Mouse (Mus musculus) v-Abl transformed pro-B cells (cell line): ENCODE results near the gene Epb41l2.

Source experiments
- in situ Hi-C, 2 experiments: fragments of 400-800 bp; cut with MboI; formaldehyde crosslinking; loops; one replicate each; pipeline ENCODE4 v1.15.1; 2025; ENCODE audit not compliant: unreplicated experiment in 2 of 2

Gene Epb41l2

DNA sequence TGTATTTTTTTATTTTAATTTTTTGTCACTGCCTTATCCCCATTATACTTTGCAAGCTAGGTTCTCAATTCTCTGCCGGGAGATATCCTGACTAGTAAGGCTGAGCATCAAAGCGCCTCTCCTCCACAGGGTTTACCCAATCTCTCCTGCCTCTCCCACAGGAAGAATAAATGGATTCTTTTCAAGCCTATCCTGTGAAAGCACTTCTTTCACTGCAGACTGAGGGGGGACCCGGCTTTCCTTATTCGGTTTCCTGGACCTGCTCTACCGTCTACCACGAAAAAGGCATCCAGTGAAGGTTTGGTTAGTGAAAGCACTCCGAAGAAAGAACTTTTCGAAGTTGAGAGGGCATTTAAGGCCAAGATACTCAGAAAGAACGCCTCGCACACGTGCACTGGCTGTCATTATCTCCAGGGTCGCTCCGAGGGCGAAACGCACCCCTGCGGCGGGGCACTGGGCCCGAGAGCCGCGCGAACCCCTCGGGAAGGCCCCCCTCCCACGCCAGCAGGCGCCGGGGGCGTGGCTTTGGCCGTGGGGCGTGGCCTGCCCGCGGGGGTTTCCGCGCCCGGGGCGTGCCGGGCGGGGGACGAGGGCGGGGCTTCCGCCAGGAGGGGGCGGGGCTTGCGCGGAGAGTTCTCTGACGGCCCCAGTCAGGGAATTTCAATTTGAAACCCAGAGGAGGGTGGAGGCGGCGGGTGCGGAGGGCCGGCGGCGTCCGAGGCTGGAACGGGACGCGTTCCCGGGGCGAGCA lies at the start of gene Epb41l2:
Epb41l2 (plus strand) TSS at position 591 of the 751 bp plus-strand sequence.
- in situ Hi-C loops: loop anchor here in 1 of 2 experiments (10.0 kb wide), 1 partner anchor 65 kb away; no protein-coding TSS in a partner anchor

DNA sequence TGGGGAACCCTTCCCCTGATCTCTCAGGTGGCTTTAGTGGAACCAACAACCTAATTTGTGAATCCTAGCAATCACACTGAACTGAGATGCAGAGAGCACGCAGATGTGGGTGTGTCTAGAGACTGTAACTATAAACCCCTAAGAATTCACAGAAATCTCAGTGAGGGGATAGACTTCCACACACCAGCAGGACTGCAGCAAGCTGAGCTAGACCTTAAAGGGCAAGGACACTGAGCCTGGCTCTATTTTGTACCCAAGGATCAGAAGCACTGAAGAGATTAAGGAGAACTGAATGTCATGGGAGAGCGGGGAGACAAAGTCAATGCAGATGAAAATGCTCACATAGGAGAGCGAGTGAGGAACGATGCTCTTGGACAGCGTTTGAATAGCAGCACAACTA lies 49.6 kb upstream of the Epb41l2 start:
- in situ Hi-C loops: loop anchor here (5.0 kb wide), 1 partner anchor 37 kb away; no protein-coding TSS in a partner anchor

DNA sequence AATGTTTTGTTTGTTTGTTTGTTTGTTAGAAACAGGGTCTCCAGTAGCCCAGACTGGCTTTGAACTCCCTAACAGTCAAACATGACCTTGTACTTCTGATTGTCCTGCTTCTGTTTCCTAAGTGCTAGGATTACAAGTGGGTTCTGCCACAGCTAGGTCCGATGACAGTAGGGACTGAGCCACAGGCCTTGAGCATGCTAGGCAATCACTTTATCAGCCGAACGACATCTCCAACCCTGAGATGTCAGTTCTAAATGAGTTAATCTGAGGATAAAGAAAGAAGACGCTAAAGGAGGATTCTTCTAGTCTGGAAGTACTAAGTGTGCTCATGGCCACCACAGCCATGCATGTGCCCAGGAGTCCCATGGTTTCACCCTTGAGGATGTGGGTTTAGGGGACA lies 48.9 kb upstream of the Epb41l2 start:
- in situ Hi-C loops: loop anchor here (5.0 kb wide), 1 partner anchor 37 kb away; no protein-coding TSS in a partner anchor

DNA sequence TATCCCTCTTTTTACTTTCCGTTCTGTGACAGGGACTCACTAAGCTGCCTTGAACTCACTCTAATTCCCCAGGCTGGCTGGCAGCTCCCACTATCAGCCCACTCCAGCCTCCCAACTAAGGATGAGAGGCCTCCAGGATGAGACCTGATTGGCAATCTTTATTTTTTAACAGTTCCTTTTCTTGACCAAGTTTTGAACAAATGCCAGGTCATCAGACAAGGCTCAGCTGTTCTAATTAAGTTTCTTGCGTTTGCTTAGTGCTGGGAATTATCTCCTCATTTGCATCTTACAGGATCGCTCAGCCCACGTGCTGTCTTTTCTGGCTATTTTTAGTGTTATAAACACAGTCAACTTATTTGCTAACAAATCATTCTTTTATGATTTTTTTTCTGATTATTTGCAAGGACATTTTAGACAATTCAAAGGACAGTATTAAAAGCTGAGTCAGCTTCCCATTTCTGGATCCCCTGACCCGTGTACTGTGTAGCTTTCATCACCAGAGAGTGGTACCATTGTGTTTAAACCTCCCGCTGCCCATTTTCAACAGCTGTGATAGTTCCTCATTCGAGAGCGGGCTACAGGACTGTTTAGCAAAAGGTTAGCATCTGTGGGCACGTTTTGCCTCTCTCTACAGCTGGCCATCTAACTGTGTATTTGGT lies 47.9 kb upstream of the Epb41l2 start:
- in situ Hi-C loops: loop anchor here (5.0 kb wide), 1 partner anchor 36 kb away; no protein-coding TSS in a partner anchor

DNA sequence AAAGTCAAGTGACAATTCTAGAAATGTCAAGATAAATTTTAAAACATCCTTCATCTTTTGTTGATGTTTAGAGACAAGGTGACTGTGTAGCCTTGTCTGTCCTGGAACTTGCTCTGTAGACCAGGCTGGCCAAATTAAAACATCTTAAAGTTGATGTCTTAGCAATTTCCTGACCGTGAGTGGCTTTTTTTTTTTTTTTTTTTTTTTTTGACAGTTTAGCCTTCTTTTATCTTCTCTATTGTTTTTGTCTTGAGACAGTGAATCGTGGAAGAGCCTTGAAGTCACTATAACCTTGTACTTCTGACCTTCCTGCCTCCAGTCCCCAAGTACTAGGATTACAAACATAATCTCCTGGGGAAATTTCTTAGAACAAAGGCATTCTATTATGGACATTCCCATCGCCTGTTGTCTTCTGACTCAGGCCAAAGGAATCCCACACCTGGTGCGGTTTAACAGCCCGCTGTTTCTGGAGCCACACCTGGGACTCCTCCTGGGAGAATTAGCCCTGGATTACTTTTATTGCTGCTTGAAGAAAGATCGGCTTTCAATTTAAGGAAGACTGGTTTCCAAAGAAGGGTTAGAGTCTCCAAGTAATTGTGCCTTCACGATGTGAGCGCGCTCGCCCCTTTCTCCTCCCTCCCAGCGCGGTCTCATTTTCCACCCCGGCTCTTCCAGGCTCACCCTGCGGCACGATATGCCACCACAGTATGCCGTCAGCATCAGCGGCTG lies 45.6 kb upstream of the Epb41l2 start:
- in situ Hi-C loops: loop anchor here (5.0 kb wide), 1 partner anchor 33 kb away; no protein-coding TSS in a partner anchor

DNA sequence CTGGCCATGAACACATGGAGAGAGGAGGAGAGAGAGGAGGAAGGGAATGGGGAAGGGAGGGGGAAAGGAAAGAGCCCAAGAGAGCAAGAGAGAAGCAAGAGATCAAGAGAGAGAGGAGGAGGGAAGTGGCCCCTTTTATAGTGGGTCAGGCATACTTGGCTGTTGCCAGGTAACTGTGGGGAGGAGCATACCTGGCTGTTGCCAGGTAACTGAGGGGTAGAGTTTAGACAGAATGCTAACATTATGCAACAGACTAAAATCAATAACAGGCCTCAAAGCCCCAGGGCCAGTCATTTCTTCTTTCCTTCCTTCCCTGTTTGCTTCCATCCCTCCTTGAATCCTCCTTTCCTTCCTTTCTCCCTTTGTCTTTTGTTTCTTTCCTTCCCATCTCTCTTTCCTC lies 41.9 kb upstream of the Epb41l2 start:
- in situ Hi-C loops: no loop called here

DNA sequence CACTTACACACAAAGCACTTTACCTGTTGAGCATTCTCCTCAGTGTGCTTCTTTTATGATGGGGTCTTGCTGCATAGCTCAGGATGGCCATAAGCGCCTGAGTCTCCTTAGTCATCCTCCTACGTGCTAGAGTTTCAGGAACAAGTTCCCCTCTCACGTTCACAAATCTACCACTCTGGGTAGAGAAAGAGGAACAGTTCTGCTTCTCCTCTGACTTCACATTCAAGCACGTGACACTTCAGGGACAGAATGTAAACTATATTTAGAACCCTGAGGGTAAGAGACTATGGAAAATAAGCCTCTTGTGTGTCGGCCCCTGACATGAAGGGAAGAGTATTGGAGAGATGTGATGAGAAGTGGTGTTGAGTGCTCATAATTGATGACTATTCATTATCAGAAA lies 41.2 kb upstream of the Epb41l2 start:
- in situ Hi-C loops: no loop called here

DNA sequence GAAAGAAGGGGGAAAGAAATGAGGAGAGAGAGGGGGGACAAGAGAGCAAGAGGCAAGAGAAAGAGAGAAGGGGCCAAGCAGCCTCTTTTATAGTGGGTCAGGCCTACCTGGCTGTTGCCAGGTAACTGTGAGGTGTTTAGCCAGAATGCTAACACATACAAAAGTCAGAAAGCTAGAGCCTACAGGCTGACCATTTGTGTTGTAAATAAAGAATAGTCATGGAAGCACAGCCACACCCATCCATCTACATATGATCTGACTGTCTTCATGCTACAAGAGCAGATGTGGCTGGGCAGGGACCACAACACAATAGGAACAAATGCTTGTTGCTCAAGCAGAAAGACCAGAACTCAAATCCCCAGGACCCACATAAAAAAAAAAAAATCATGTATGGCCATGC lies 40.1 kb upstream of the Epb41l2 start:
- in situ Hi-C loops: no loop called here

DNA sequence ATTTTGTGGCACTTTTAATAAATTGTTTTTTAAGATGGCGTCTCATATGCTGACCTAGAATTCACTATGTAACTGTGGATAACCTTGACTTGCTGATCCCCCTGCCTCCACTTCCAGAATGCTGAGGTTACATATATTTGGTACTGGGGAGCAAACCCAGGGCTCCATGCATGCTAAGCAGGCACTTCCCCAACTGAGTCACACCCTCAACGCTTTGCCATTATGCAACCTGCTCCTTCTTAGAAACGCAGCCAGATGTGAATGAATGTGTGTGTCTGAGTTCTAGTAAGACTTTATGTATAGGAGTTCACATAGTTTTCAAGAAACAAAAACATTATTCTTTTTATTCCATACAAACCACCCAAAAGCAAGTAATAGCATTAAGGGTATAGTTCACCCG lies 38.4 kb upstream of the Epb41l2 start:
- in situ Hi-C loops: no loop called here

DNA sequence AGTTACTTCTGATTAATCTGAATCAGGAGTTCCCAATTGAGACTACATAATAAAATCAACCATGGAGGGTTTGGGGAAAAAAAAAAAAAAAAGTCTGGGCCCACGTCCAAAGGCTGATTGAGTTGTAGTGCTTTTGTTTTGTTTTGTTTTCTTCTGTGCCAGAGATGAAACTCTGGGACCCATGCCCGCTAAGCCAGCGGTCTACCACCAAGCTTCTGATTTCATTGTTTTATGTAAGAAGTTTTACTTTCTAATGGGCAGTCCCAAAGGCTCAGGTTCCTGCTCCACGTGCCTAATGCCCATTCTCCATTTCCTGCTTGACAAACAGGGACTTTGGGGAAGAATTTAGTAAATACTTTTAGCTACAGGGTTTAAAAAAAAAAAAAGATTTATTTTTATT lies 33.9 kb upstream of the Epb41l2 start:
- in situ Hi-C loops: no loop called here

DNA sequence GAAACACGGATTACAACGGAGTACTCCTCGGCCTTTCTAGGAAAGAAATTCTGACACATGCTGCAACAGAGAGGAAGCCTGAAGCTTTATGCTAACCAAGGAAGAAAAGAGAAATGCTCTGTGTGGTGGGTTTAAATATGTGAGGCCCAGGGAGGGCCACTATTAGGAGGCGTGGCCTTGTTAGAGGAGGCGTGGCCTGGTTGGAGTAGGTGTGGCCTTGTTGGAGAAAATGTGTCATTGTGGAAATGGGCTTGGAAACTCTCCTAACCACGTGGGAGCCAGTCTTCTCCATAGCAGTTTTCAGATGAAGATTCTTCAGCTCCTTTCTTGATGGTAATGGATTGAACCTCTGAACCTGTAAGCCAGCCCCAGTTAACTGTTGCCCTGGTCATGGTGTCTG lies 32.1 kb upstream of the Epb41l2 start:
- in situ Hi-C loops: no loop called here

DNA sequence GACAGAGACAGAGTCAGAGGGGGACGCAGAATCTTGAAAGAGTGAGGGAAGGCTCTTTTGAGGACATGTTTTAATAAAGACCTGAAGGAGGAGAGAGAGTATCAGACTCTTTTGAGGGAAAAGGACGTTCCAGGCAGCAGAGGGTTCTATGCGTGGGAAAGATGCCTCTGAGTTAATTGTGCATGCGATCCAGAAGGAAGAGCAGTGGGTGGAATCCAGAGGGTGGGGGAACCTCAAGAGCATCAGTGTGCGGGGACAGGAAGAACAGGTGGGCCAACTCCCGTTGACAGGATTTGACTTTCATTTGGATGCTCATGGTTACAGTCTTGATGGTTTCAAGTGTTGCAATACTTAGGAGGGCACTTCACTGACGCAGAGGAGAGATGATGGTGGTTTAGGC lies 29.5 kb upstream of the Epb41l2 start:
- in situ Hi-C loops: no loop called here

DNA sequence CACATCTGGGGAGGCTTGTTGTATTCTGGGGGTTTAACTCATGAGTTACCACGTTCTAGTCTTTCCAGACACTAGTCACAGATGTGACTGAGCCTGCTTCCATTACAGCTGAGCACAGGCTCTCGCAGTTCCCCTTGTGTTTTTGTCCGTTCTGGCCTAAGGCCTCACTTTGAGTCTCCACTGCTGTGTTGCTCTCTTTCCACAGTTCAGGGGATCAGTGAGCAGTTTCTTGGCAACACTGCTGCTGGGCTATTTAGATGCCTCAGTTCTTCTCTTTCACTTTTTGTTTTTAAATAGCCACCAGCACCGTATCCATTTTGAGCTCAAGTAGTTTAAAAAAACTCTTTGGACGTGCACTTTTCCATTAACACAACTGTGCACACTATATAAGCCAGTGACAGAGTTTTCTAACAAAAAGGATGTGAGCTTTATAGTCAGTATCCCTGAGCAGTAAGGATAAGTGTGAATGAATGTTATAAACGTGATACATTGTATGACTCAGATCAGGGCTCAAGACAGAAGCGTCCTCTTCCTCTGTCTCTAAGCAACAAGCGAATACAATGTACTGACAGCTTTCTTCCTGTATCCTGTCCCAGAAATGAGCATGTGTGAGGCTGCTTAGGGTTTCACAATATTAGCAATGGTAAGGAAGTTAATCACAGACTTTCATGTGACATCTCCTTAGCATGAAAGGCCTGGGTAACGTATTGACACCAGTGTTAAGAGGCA lies 28.1 kb upstream of the Epb41l2 start:
- in situ Hi-C loops: no loop called here

DNA sequence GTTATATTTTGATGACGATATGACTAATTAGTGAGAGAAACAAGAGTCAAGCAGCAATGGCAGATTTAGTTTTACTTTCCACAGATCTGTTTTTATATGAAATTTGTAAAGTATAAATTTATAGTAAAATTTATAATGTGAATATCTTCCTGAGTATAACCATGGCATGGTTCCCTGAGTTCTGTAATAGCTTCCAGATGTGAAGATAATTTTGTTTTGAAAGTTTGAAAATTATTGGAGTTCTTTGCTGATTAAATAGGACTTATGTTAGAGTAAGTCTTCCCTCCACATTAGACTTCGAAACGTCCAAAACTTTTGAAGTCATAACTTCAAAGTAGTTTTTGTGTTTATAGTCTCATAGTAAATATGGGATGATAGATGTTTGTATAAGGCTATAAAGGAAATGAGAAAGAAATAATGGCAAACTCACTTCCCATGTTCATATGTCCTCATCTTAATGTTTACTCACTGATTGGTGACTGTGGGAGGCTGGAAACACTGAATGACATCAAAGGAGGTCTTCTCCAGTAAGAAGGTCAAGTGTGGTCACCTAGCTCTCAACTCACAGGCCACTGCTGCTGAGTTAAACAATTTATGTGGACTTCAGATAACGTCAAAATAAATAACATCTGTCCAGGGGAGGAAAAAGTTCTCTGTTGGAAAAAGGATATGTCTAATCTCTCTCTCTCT lies 26.1 kb upstream of the Epb41l2 start:
- in situ Hi-C loops: no loop called here

DNA sequence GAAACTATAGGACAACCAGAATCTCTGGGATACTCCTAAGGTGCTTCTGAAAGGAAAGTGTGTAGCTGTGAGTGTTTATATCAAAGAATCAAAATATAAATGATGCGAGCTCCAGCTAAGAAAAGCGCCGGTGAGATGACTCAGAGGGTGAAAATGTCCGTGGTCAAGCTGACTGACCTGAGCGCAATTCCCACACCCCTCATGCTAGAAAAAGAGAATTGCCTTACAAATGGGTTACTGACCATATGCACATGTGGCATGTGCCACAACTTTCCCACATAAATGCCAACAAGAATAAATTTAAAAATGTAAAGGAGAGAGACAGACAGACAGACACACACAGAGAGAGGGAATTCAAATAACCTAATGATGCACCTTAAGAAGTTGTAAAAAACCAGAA lies 18.9 kb upstream of the Epb41l2 start:
- in situ Hi-C loops: no loop called here

DNA sequence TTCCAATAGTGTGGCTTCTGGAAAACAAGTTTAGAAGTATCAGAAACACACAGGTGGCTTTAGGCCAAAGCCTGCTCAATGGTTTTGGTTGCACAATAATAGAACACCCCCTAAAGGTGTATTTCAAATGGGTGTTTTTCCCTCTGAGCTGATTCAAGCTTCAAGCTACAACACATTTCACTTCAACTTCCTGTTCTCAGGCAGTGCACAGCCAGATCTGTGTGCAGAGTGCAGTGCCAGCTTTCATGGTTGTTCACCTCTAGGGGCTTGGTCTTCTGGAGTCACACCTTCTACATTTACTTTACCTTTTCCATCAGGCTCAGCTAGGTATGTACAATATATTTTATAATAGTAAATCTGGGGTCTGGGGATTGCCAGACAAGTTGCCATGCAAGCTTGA lies 16.8 kb upstream of the Epb41l2 start:
- in situ Hi-C loops: no loop called here

DNA sequence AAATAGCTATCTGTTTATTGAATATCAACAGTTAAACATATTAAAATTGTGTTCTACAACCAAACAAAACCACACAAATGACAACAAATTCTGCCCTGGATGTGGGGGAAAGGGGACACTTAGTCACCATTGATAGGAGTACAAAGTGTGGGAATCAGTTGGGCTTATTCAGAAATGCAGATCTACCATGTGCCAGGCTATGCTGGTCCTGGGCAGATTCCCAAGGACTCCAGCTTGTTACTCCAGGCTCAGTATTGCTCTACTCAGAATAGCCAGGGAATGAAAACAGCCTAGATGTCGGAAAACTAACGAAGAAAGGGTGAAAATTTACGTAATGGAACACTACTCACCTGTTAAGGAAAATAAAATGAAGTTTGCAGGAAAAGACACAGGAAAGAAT lies 5.7 kb upstream of the Epb41l2 start:
- in situ Hi-C loops: loop anchor here in 1 of 2 experiments (10.0 kb wide), 1 partner anchor 59 kb away; no protein-coding TSS in a partner anchor

DNA sequence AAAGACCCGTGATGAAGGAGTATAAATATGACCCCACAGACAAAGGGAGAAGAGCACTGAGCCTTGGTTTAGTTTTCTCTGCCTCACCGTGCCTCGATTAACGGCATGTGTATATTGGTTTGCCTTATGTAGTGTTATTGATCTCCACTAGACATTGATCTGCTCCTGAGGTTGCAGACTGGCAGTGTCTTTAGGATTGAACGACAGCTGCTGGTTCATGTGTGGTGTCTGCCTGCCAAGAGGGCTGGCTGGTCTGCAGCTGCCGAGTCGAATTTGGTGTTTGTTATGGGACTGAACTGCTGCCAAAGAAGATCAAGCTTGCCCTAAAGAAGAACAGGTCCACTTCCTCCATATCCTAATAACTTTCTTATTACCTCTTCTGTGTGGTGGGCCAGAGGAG lies 5.2 kb upstream of the Epb41l2 start:
- in situ Hi-C loops: loop anchor here in 1 of 2 experiments (10.0 kb wide), 1 partner anchor 60 kb away; no protein-coding TSS in a partner anchor

DNA sequence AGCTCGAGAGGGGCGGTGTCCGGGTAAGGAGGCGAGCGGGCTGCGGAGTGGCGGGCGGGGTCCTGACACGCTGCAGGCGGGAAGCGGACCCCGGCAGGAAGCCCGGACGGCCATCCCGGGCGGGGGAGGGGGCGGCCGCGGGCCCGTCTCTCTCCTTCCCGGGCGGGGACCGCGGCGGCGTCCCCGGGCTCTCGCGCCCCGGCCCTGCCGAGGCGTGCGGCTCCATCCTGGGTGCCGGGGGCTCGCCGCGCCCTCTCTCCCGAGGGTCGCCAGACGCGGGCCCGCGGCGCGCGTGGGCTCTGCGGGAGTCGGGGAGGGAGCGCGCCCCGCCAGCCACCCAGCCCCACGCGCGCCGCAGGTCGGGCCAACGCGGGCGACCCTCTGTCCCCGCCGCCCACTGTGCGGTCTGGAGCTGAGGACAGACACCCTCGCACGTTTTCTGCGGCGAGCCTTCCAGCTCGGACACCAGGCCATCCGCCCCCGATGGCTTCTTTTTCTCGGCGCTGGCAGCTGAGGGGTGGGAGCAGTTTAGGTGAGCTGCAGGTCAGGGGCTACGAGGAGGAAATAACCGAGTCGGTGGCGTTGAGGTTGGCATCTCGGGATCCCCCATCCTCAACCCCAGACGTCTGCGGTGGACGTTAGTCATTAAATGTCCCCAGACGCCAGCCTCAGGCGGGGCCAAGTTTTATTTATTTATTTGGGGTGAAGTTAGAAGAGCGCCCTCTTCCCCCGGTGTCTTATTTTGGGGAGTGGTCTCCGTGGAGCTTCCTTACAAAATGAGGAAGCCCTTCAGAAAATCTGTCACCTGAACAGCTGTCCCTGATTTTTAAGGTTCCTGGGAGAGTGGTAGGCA lies 587 bp downstream of the Epb41l2 start:
- in situ Hi-C loops: loop anchor here in 1 of 2 experiments (10.0 kb wide), 1 partner anchor 65 kb away; no protein-coding TSS in a partner anchor
